Mouse (Mus musculus): ENCODE data around the gene Usp24.

DNA sequence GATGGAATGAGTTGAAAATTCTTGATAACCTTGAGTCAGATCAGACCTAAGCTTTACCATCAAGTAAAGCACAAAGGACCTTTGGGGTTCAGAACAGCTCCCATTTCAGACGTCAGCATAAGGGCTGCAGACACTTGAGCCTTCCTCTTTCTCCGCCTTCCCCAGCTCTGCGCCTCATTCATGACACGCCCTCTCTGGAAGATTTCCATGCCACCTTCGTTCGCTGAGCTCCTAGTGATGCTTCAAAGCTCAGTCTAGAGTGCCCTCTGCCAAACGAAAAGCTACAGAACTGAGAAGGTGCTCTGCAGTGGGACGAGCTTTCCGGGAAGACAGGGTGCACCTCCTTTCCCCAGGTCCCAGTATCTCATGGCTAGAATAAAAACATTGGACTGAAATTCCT is 146.0 kb downstream of the Usp24 start:
- TF ChIP-seq CTCF (IDR thresholded peaks at IDR 0.05; ENCODE audit: borderline replicate concordance, extremely low read depth, insufficient read depth, insufficient read length) (no peak), POLR2A (IDR thresholded peaks at IDR 0.05; ENCODE audit: borderline replicate concordance, extremely low read depth, insufficient read depth, insufficient read length, poor library complexity, severe bottlenecking) (no peak)
